Mouse (Mus musculus) C2C12 (cell line): Measurements from ENCODE around the gene Cttnbp2. TPM values are rescaled to one million over a fixed set of nuclear protein-coding genes. Genes with fewer than 3 reads are reported as not detected.

Experiments used
- H3K27me3 ChIP-seq: one replicate; pipeline ENCODE4 v1.6.1; 2011; ENCODE audit not compliant: control insufficient read depth, insufficient read depth, insufficient read length
- H3K36me3 ChIP-seq: one replicate; pipeline ENCODE4 v1.6.1; 2011; ENCODE audit not compliant: control insufficient read depth, insufficient read depth
- H3K4me3 ChIP-seq: one replicate; pipeline ENCODE4 v1.5.1; 2011; ENCODE audit warnings: mild to moderate bottlenecking, control low read depth; ENCODE audit not compliant: poor library complexity, insufficient read depth, severe bottlenecking
- H3K79me2 ChIP-seq: one replicate; pipeline ENCODE4 v1.6.1; 2011; ENCODE audit not compliant: control insufficient read depth, insufficient read depth
- H3K79me3 ChIP-seq: one replicate; pipeline ENCODE4 v1.6.1; 2011; ENCODE audit warnings: low read depth, control low read depth
- H3ac ChIP-seq: one replicate; pipeline ENCODE3; 2011; ENCODE audit warnings: low read depth; ENCODE audit not compliant: control insufficient read depth, insufficient read length
- CEBPB ChIP-seq: IDR thresholded peaks from one replicate; pipeline ENCODE4 v1.6.1; 2011; ENCODE audit warnings: low read depth, mild to moderate bottlenecking, control low read depth, moderate library complexity
- CTCF ChIP-seq: IDR thresholded peaks from one replicate; pipeline ENCODE4 v1.5.1; 2011; ENCODE audit not compliant: control insufficient read depth, insufficient read depth, insufficient read length
- FOSL1 ChIP-seq: IDR thresholded peaks from one replicate; pipeline ENCODE4 v1.8.0; 2011; ENCODE audit warnings: mild to moderate bottlenecking, low read length; ENCODE audit not compliant: poor library complexity, insufficient read depth, severe bottlenecking
- MAX ChIP-seq: IDR thresholded peaks from one replicate; pipeline ENCODE4 v1.6.1; 2011; ENCODE audit warnings: mild to moderate bottlenecking, control low read depth
- MYOD1 ChIP-seq: IDR thresholded peaks from one replicate; pipeline ENCODE4 v1.6.1; 2011; ENCODE audit warnings: low read depth; ENCODE audit not compliant: control insufficient read depth, insufficient read length
- MYOG ChIP-seq: IDR thresholded peaks from one replicate; pipeline ENCODE4 v1.6.1; 2011; ENCODE audit not compliant: control insufficient read depth, insufficient read length; ENCODE audit errors: extremely low read depth
- USF1 ChIP-seq: IDR thresholded peaks from one replicate; pipeline ENCODE4 v1.6.1; 2011; ENCODE audit warnings: low read depth, mild to moderate bottlenecking, control low read depth, moderate library complexity
- polyA plus RNA-seq: library from polyadenylated mRNA; unstranded; fragments of >200 nt; fragmentation: generic; extraction: Trizol; gene quantifications from one replicate; pipeline ENCODE4 v1.2.1, GENCODE M21; 2012; ENCODE audit warnings: missing spikeins

Cttnbp2 gene
- polyA plus RNA-seq, 1 experiment, result not detected

DNA sequence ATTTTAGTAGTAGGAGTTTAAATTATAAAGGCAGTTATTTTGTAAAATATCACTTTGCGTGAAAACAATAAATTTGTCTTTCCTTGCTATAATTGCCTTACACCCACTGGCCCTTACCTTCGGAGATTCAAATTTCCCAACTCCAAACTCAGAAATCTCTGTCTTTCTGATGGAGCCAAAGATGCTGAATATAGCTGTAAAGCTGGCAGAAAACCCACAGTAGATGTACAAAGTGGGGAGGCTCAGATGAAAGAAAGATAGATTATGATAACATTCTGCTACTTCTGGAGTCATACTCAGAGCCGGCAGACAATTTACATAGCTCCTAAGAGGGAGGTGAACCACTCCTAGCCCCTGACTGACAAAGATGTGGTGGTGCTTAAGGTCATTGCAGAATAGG lies 15.8 kb upstream of the Cttnbp2 start:
- Histone ChIP-seq H3K4me3 (no peak overlapping the region), H3K36me3 (no peaks in the 10 kb centered on the region), H3ac (no peak overlapping the region), H3K79me2 (no peaks in the 10 kb centered on the region), H3K79me3 (no peaks in the 10 kb centered on the region), H3K27me3 (no peaks in the 10 kb centered on the region)
- no peak for TF ChIP-seq MYOD1
- no peak for TF ChIP-seq FOSL1
- TF ChIP-seq MAX, result no peak
- TF ChIP-seq CEBPB, result no peak
- no peak for TF ChIP-seq CTCF
- no peak for TF ChIP-seq USF1
- TF ChIP-seq MYOG, result no peak

DNA sequence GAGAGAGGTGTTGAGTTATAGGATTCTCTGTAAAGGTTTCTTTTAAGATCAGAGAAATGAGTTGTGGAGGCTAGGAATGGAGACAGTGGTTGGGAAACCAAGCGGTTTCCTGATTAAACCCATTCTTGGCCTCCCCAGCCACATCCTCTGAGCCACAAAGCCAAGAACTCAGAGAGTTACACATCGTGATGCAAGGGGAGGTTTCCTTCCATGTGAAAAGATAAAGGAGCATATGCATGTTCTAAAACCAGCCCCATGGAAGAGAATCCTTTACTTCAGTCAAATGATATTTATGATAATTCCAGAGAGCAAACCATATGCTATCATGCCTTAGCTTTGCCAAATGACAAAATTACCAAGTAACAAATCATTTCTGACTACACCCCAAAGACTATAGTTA lies 3.0 kb upstream of the Cttnbp2 start:
- TF ChIP-seq MYOD1, result no peak
- TF ChIP-seq CEBPB, result no peak
- no peak for TF ChIP-seq CTCF
- TF ChIP-seq FOSL1, result no peak
- no peak for TF ChIP-seq USF1
- no peak for TF ChIP-seq MAX
- no peak for TF ChIP-seq MYOG

DNA sequence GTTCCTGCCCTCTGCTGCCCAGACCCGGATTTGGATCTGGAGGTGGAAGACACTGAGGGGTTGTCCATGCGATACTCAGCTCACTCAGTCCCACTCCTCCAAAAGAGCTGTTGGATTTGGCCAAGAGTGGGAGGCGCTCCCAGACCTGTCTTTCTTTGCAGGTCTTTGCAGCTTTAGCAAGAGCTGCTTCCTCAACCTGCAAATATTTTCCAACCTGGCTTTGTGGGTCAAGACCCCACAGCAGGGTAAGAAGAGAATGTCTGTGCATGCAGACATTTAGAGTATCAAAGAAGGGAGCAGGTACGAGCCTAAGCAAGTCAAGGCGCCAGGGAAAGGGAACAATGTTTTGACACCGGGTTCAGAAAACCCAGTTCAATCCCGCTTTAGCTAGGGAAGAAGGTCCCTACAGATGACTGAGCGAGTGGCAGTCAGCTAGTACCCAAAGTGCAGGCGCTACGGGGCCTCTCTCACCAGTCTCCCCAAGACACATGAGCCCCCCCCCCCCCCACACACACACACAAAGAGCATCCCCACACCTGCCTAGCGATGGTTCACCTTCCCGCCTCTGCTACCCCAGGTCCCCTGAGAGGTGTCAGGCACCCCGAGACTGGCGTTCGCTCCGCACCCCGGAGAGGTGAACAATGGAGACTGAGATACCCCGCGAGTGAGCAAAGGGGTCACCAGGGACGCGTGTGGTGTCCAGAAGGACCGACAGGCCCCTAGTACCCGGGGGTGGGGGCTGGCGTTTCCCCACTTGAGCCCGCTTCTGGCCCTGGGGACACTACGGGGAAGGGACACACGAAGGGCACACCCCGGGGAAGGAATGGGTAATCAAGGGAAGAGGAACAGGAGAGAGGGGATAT lies 801 bp downstream of the Cttnbp2 start:
- H3ac ChIP-seq, result no peak overlapping the region
- TF ChIP-seq USF1 (no peak), MYOD1 (no peak), MYOG (no peak), CTCF (no peak), FOSL1 (no peak), MAX (no peak), CEBPB (no peak)
- H3K36me3 ChIP-seq, result no peaks in the 10 kb centered on the region
- no peaks in the 10 kb centered on the region for H3K79me3 ChIP-seq
- H3K4me3 ChIP-seq, result no peak overlapping the region
- no peaks in the 10 kb centered on the region for H3K79me2 ChIP-seq
- H3K27me3 ChIP-seq, result no peaks in the 10 kb centered on the region

More for the DNA sequence above, 3.0 kb upstream of the Cttnbp2 start:
- Histone ChIP-seq H3K4me3 (no peak overlapping the region), H3K79me3 (no peaks in the 10 kb centered on the region), H3K36me3 (no peaks in the 10 kb centered on the region), H3ac (no peak overlapping the region), H3K79me2 (no peaks in the 10 kb centered on the region), H3K27me3 (no peaks in the 10 kb centered on the region)

DNA sequence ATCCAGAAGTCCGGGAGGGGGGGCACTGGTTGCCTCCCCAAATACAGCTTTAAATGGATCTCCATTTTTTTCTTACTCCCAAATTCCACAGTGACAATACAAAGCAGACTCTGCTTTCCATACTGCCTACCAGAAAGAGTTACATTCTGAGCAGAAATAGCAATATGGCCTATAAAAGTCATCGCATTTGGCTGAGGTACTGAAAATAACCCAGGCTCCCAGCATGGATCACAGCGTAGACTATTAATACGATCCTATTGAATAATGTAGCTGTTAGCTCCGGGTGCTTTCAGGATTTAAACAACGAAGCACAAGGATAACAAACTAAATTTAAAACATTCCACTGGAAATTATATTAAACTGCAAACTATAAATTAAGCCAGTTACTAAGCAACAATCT lies 2.8 kb downstream of the Cttnbp2 start:
- Histone ChIP-seq H3K4me3 (no peak overlapping the region), H3K79me3 (no peaks in the 10 kb centered on the region), H3K27me3 (no peaks in the 10 kb centered on the region), H3K79me2 (no peaks in the 10 kb centered on the region), H3ac (no peak overlapping the region), H3K36me3 (no peaks in the 10 kb centered on the region)
- TF ChIP-seq MYOG (no peak), FOSL1 (no peak), MAX (no peak), CTCF (no peak), USF1 (no peak), MYOD1 (no peak), CEBPB (no peak)

DNA sequence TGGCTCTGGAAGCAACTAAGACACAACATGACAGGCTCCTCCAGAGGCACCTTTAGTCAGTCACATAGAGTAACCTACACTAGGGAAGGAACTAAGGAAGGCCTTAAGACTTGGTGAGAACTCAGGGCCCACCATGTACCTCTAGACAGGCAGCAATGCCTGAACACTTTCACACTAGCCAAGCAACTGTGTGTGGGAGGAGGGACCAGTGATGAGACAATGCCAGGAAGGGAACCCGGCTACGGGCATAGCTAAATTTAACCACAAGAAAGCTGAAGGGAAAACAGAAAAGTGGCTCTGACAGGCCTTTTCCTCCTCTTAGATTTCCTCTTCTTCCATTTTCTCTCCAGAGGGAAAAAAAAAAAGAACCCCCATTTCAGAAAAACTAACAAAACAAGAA lies 6.6 kb downstream of the Cttnbp2 start:
- no peaks in the 10 kb centered on the region for H3K79me2 ChIP-seq
- no peaks in the 10 kb centered on the region for H3K36me3 ChIP-seq
- no peak for TF ChIP-seq MAX
- TF ChIP-seq FOSL1, result no peak
- TF ChIP-seq MYOD1, result no peak
- TF ChIP-seq USF1, result no peak
- no peak for TF ChIP-seq MYOG
- H3K27me3 ChIP-seq, result no peaks in the 10 kb centered on the region
- no peak overlapping the region for H3ac ChIP-seq
- no peak overlapping the region for H3K4me3 ChIP-seq
- H3K79me3 ChIP-seq, result no peaks in the 10 kb centered on the region

DNA sequence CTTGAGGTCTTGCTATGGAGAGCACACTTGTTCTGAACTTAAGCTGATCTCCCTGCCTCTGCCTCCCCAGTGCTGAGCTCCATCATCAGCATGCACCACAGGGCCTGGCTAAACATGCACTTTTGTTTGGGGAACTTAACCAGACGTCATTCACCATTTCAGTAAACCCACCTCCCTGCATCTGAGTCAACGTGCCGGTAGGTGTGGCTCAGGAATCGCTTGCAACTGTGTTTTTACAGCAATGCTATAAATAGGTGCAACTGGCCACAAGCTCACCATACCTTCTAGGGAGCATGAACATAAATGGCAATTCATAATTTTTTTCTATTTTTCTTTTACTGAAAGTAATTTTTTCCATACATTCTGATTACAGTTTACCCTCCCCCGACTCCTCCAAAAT lies 14.8 kb downstream of the Cttnbp2 start:
- Histone ChIP-seq H3K27me3 (no peaks in the 10 kb centered on the region), H3K79me2 (no peaks in the 10 kb centered on the region), H3K79me3 (no peaks in the 10 kb centered on the region), H3K4me3 (no peak overlapping the region), H3ac (no peak overlapping the region), H3K36me3 (no peaks in the 10 kb centered on the region)
- TF ChIP-seq FOSL1 (no peak), CTCF (no peak), MYOG (no peak), MAX (no peak), USF1 (no peak), MYOD1 (no peak), CEBPB (no peak)
